Mouse (Mus musculus) heart, postnatal 0 days (tissue): ENCODE results near the gene Unc13b. TPM values are rescaled to one million over a fixed set of nuclear protein-coding genes. Genes with fewer than 3 reads are reported as not detected.

Experiments
- ATAC-seq: fragments of 200-750 bp; cut with Nextera tagmentation; 2 replicates; pipeline ENCODE4 v1.8.0; 2017; ENCODE audit warnings: low read depth, moderate number of reproducible peaks, moderate library complexity; ENCODE audit not compliant: insufficient read depth
- DNase-seq: peaks from one replicate; pipeline ENCODE4 v3.0.0-alpha.2; 2016; ENCODE audit warnings: low spot score
- H3K27ac ChIP-seq: fragments of 300-500 bp; sonication (generic); 2 replicates; pipeline ENCODE4 v1.5.1; 2014; ENCODE audit warnings: low read depth, mild to moderate bottlenecking
- H3K27me3 ChIP-seq: fragments of 300-500 bp; sonication (generic); 2 replicates; pipeline ENCODE4 v1.6.1; 2014; ENCODE audit warnings: low read length, mixed read lengths; ENCODE audit not compliant: control insufficient read depth, insufficient read depth
- H3K36me3 ChIP-seq: fragments of 300-500 bp; sonication (generic); replicated peaks from 2 replicates; pipeline ENCODE4 v1.6.1; 2014; ENCODE audit warnings: low read length, mixed read lengths; ENCODE audit not compliant: control insufficient read depth, insufficient read depth
- H3K4me1 ChIP-seq: fragments of 300-500 bp; sonication (generic); 2 replicates; pipeline ENCODE4 v1.6.1; 2014; ENCODE audit warnings: antibody characterized with exemption; ENCODE audit not compliant: control insufficient read depth, insufficient read depth
- H3K4me2 ChIP-seq: fragments of 300-500 bp; sonication (generic); 2 replicates; pipeline ENCODE4 v1.6.1; 2014; ENCODE audit warnings: low read depth, mild to moderate bottlenecking, low read length, moderate library complexity
- H3K4me3 ChIP-seq: fragments of 300-500 bp; sonication (generic); 2 replicates; pipeline ENCODE4 v1.5.1; 2014; ENCODE audit warnings: low read depth, low read length
- H3K9ac ChIP-seq: fragments of 300-500 bp; sonication (generic); replicated peaks from 2 replicates; pipeline ENCODE4 v1.6.1; 2014; ENCODE audit warnings: low read depth, low read length, mixed read lengths
- H3K9me3 ChIP-seq: fragments of 300-500 bp; sonication (generic); replicated peaks from 2 replicates; pipeline ENCODE4 v1.6.1; 2016; ENCODE audit warnings: low read length; ENCODE audit not compliant: control insufficient read depth
- CTCF ChIP-seq: IDR thresholded peaks from 2 replicates; pipeline ENCODE4 v1.5.1; 2016; ENCODE audit warnings: antibody characterized with exemption, control low read depth, low read depth
- EP300 ChIP-seq: IDR thresholded peaks from 2 replicates; pipeline ENCODE4 v1.6.1; 2016; ENCODE audit warnings: antibody characterized with exemption, low read depth
- WGBS: fragments of 180-500 bp; shearing (Covaris S2); extraction: QIAGEN DNeasy Blood & Tissue Kit; methylation state at CpG from one replicate; pipeline ENCODE4 v1.1.7; 2014; 5-methylcytosine and 5-hydroxymethylcytosine counted together
- polyA plus RNA-seq: library from polyadenylated mRNA; unstranded; fragments of >200 nt; fragmentation: Nextera tagmentation; extraction: Ambion mirVana; gene quantifications from 2 replicates; pipeline ENCODE4 v1.2.1, GENCODE M21; 2015
- total RNA-seq: library from RNA; depleted of rRNA; stranded (reverse); fragments of >200 nt; gene quantifications from 2 replicates; pipeline ENCODE4 v1.2.3, GENCODE M21; 2014; ENCODE audit warnings: low replicate concordance

Gene Unc13b
- total and polyA plus RNA-seq, 2 experiments from 2014 or later: 5.4 to 51.8 TPM

DNA sequence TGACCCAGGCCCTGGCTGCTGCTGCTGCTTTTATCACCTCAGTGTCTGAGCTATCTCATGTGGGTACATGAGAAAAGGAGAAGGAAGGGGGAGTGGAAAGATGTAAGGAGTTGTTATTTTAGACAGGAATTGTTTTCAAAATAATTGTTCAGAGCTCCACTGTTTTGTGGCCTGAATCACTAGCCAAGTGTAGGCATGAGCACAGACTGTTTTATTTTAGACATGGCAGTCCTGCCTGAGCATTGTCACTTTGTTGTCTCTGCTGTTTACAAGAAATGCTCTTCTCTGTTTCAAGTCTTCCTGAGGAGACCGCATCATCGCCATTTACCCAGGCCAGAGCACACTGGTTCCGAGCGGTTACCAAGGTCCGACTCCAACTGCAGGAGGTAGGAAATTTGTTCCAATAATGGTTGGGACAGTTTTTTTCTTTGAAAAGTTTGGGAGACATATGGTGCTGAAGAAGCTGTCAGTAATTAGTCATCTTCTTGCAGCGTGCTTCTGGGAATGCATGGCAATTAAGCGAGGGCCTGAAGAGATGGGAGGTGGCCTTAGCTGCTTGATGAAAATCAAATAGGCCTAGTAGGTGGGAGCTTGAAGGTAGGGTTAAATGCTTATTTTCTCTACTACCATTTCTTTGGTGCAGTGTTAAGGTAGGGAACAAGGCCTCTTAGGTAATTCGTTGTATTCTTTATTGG, 123.9 kb downstream of the Unc13b start:
- Histone ChIP-seq H3K4me2 (no peak overlapping the region), H3K9ac (no peak overlapping the region), H3K36me3 (no peaks in the 10 kb centered on the region), H3K4me1 (no peaks in the 10 kb centered on the region), H3K27ac (no peak overlapping the region), H3K4me3 (no peak overlapping the region), H3K9me3 (no peaks in the 10 kb centered on the region), H3K27me3 (no peaks in the 10 kb centered on the region)
- TF ChIP-seq EP300: no peak
- no peak for ATAC-seq
- no peak for DNase-seq
- WGBS: 92% methylated on average over 8 of the region's 8 CpGs

DNA sequence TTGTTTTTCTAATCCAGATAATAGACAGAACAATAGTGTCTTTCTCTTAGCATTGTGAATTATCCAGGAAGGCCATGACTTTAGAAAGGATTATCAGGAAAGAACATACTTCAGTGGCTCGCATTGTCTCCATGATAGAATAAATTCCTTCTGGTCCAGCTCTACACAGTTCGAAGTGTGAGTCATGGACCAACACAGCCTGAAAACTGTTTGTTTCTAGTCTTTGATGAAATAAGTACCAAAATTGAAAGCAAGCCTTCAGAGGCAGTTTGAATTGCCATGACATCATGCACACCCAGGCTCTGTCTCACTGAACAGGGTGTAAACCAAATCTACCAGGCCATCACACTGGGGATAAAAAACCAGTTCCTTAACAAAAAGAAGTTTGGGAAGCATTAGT, 128.7 kb downstream of the Unc13b start:
- ATAC-seq: no peak; the same call in 1 of the 2 replicates
- H3K9ac ChIP-seq: no peak overlapping the region
- no peaks in the 10 kb centered on the region for H3K27me3 ChIP-seq
- no peak overlapping the region for H3K4me3 ChIP-seq
- WGBS: 64% methylated on average over 2 of the region's 2 CpGs
- TF ChIP-seq EP300 (no peak), CTCF (no peak)
- H3K9me3 ChIP-seq: no peaks in the 10 kb centered on the region
- H3K4me1 ChIP-seq: no peaks in the 10 kb centered on the region
- H3K4me2 ChIP-seq: no peak overlapping the region
- no peak overlapping the region for H3K27ac ChIP-seq
- no peaks in the 10 kb centered on the region for H3K36me3 ChIP-seq
- no peak for DNase-seq

DNA sequence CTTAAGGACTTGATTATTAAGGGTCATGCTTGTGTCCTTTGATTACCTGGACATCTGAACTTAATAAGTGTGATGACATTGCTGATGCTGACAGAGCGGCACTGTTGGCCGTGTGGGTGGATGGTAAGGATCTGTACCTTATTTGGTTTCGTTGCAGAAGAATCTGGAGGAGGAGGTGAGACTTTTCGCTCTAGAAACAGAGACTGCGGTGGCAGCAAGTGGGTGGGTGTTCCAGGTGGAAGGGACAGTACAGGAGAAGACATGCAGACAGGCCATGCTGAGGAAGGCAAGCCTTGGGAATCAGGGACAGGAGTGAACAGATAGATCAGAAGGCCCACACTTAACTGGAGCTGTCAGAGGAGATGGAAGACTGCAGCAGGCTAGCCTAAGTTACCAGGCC, 130.6 kb downstream of the Unc13b start:
- no peak for TF ChIP-seq CTCF
- TF ChIP-seq EP300: no peak
- no peaks in the 10 kb centered on the region for H3K4me1 ChIP-seq
- DNase-seq (no peak), ATAC-seq (no peak)
- no peaks in the 10 kb centered on the region for H3K36me3 ChIP-seq
- H3K4me2 ChIP-seq: no peak overlapping the region
- no peak overlapping the region for H3K9ac ChIP-seq
- WGBS: 87% methylated on average over 5 of the region's 5 CpGs
- H3K9me3 ChIP-seq: no peaks in the 10 kb centered on the region
- no peak overlapping the region for H3K4me3 ChIP-seq
- no peaks in the 10 kb centered on the region for H3K27me3 ChIP-seq
- H3K27ac ChIP-seq: no peak overlapping the region

DNA sequence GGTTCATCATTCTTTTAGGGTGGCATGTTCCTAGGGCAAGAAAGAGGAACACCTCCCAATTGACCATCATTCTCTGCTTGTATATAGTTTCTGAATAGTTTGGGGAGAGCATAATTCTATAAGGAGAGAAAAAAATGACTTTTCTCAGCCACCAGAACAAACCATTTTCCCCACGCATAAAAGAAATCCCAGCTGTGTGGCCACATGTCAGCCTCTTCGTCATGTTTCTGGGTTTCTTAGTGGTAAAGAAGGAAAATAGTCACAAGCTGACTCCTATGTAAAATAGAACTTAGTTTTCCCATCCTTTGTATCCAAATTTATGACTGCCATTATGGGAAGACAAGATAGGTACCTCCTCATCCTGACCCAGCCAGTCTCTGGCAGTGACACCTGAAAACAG, 146.2 kb downstream of the Unc13b start:
- Histone ChIP-seq H3K27ac (no peak overlapping the region), H3K36me3 (no peaks in the 10 kb centered on the region; the same call in 1 of the 2 replicates), H3K27me3 (no peaks in the 10 kb centered on the region), H3K4me3 (no peak overlapping the region), H3K9me3 (0 out of 2 replicates have a peak, but pooled peaks cover 8% of the 10 kb centered on the region), H3K4me2 (no peak overlapping the region), H3K4me1 (no peaks in the 10 kb centered on the region), H3K9ac (no peak overlapping the region)
- ATAC-seq (no peak), DNase-seq (no peak)
- TF ChIP-seq CTCF: no peak
- TF ChIP-seq EP300: no peak
- WGBS: 93% methylated on average over 2 of the region's 2 CpGs

DNA sequence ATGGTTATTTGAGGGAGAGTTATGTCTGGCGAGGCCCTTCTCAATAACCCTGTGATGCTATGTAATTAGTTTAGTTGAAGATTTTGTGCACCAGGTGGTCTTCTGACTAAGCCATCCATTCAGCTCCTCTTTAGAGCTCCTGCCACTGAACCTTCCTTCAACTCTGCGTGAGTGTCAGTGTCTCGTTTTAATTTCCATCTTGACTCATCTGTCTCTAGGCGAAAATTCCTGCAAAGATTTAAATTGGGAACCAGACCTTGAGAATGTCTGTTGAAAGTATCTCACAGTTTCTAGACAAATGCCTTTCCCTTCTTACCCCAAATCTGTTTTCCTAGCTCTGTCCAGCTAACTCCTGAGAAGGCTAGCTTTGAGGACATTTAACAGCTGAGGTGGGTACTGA, 146.8 kb downstream of the Unc13b start:
- H3K9ac ChIP-seq: no peak overlapping the region
- ATAC-seq: no peak
- H3K4me1 ChIP-seq: no peaks in the 10 kb centered on the region
- H3K27me3 ChIP-seq: no peaks in the 10 kb centered on the region
- no peaks in the 10 kb centered on the region; the same call in 1 of the 2 replicates for H3K36me3 ChIP-seq
- H3K9me3 ChIP-seq: 0 out of 2 replicates have a peak, but pooled peaks cover 8% of the 10 kb centered on the region
- no peak overlapping the region for H3K4me3 ChIP-seq
- TF ChIP-seq EP300 (no peak), CTCF (no peak)
- no peak overlapping the region for H3K27ac ChIP-seq
- 71% methylated on average over 4 of the region's 4 CpGs for WGBS
- no peak for DNase-seq
- no peak overlapping the region for H3K4me2 ChIP-seq

DNA sequence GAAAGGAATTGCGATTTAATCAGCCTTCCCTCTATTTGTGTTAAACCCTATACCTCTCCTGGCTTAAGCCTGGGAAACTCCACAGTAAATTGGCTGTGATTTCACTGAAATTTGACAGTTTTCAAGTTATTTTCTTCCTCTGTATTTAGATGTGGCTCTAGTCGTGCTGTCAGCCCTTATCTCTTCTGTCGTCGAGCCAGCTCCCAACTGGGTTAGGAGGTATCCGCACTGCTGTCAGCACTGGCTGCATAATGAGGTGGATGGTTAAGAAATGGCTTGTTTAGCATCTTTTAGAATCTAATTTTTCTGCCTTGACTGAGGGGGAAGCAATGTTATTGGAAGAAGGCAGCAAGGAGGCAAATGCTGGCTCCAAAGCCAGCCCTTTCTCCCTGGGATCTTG, 148.2 kb downstream of the Unc13b start:
- TF ChIP-seq CTCF (no peak), EP300 (no peak)
- WGBS: 28% methylated on average over 5 of the region's 5 CpGs
- H3K9me3 ChIP-seq: 0 out of 2 replicates have a peak, but pooled peaks cover 4% of the 10 kb centered on the region
- DNase-seq (no peak), ATAC-seq (no peak)
- H3K27ac ChIP-seq: no peak overlapping the region
- H3K9ac ChIP-seq: no peak overlapping the region
- no peak overlapping the region for H3K4me3 ChIP-seq
- no peaks in the 10 kb centered on the region; the same call in 1 of the 2 replicates for H3K36me3 ChIP-seq
- no peaks in the 10 kb centered on the region for H3K4me1 ChIP-seq
- H3K4me2 ChIP-seq: no peak overlapping the region
- H3K27me3 ChIP-seq: no peaks in the 10 kb centered on the region
